Mouse (Mus musculus) heart, embryonic 13.5 days (tissue): ENCODE measurements around the gene Atg7. TPM values are rescaled to one million over a fixed set of nuclear protein-coding genes. Genes with fewer than 3 reads are reported as not detected.

Experiments
- ATAC-seq: fragments of 200-750 bp; cut with Nextera tagmentation; 2 replicates; pipeline ENCODE4 v1.8.0; 2017; ENCODE audit warnings: moderate TSS enrichment; ENCODE audit not compliant: insufficient number of reproducible peaks, low FRiP score, low TSS enrichment; ENCODE audit errors: extremely low read depth
- H3K27ac ChIP-seq: fragments of 300-500 bp; sonication (generic); replicated peaks from 2 replicates; pipeline ENCODE4 v1.5.1; 2015; ENCODE audit warnings: moderate library complexity, mild to moderate bottlenecking, inconsistent platforms
- H3K27me3 ChIP-seq: fragments of 300-500 bp; sonication (generic); replicated peaks from 2 replicates; pipeline ENCODE4 v1.6.1; 2015; ENCODE audit warnings: mild to moderate bottlenecking, inconsistent platforms
- H3K36me3 ChIP-seq: fragments of 300-500 bp; sonication (generic); 2 replicates; pipeline ENCODE4 v1.6.1; 2015; ENCODE audit warnings: mild to moderate bottlenecking, inconsistent platforms
- H3K4me1 ChIP-seq: fragments of 300-500 bp; sonication (generic); 2 replicates; pipeline ENCODE4 v1.6.1; 2015; ENCODE audit warnings: inconsistent platforms
- H3K4me2 ChIP-seq: fragments of 300-500 bp; sonication (generic); 2 replicates; pipeline ENCODE4 v1.6.1; 2015; ENCODE audit warnings: inconsistent platforms, mild to moderate bottlenecking, moderate library complexity
- H3K4me3 ChIP-seq: fragments of 300-500 bp; sonication (generic); 2 replicates; pipeline ENCODE4 v1.5.1; 2015; ENCODE audit warnings: moderate library complexity, mild to moderate bottlenecking, inconsistent platforms
- H3K9ac ChIP-seq: fragments of 300-500 bp; sonication (generic); 2 replicates; pipeline ENCODE4 v1.6.1; 2015; ENCODE audit warnings: inconsistent platforms, mild to moderate bottlenecking, moderate library complexity
- H3K9me3 ChIP-seq: fragments of 300-500 bp; sonication (generic); 2 replicates; pipeline ENCODE4 v1.6.1; 2016; ENCODE audit warnings: inconsistent platforms
- WGBS: fragments of 180-500 bp; shearing (Covaris S2); methylation state at CpG from one replicate; pipeline ENCODE4 v1.1.7; 2015; ENCODE audit warnings: mixed read lengths; 5-methylcytosine and 5-hydroxymethylcytosine counted together
- polyA plus RNA-seq: library from polyadenylated mRNA; unstranded; fragments of >200 nt; fragmentation: Nextera tagmentation; extraction: Ambion mirVana; gene quantifications from 2 replicates; pipeline ENCODE4 v1.2.1, GENCODE M21; 2015

Gene Atg7
- polyA plus RNA-seq, 1 experiment from 2014 or later = 17.5 TPM

DNA sequence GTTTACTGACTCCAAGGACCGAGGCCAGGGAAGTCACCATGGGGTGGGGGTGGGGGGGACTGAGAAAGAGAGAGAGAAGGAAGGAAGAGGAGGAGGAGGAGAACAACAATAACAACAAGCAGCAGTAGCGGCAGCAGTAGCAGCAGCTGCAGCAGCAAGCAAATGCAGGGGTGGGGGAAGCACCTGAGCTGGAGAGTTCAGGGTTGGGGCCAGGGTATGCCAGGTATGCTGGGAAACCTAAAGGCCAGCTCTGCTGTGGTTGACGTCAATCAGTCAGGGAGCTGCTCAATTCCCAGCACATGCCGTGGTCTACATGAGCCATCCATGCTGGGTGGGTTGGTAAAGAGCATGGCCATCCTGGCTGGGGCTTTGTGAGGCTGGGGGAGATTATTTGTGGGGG is 145.8 kb downstream of the Atg7 start:
- Histone ChIP-seq H3K4me2 (no peak overlapping the region), H3K36me3 (no peaks in the 10 kb centered on the region), H3K9ac (no peak overlapping the region), H3K27me3 (no peaks in the 10 kb centered on the region), H3K27ac (no peak overlapping the region), H3K4me1 (peaks cover 9% of the 10 kb centered on the region), H3K4me3 (no peak overlapping the region), H3K9me3 (no peaks in the 10 kb centered on the region)
- ATAC-seq = no peak
- WGBS = 74% methylated on average over 4 of the region's 4 CpGs

GRCm38 (mm10) chr6:114790084-114790483 is 147.2 kb downstream of the Atg7 start:
- Histone ChIP-seq H3K9me3 (no peaks in the 10 kb centered on the region), H3K27ac (no peak overlapping the region), H3K36me3 (no peaks in the 10 kb centered on the region), H3K4me1 (peaks cover 9% of the 10 kb centered on the region), H3K9ac (no peak overlapping the region), H3K4me2 (no peak overlapping the region), H3K27me3 (no peaks in the 10 kb centered on the region), H3K4me3 (no peak overlapping the region)
- WGBS = 83% methylated on average over 2 of the region's 2 CpGs
- no peak for ATAC-seq

DNA sequence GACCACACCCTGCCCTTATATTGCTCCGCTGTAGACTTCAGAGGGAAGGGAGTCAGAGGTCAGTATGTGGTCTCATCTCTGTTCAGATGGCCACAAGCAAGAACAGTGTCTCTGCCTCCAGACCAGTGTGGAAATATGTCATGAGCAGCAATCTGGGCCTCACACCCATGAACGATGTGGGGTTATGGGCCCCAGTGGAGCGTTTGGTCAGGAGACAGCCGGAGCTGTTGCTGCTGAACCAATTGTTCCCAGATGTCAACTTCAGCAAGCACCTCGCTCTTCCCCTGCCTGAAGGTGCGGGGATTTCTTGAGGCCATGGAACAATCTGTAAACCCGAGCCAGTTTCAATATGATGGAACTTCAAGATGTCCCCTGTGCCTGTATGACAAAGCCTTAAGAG is 148.0 kb downstream of the Atg7 start:
- Histone ChIP-seq H3K4me3 (no peak overlapping the region), H3K4me1 (peaks cover 9% of the 10 kb centered on the region), H3K4me2 (no peak overlapping the region), H3K9me3 (no peaks in the 10 kb centered on the region), H3K27me3 (no peaks in the 10 kb centered on the region), H3K27ac (no peak overlapping the region), H3K9ac (no peak overlapping the region), H3K36me3 (no peaks in the 10 kb centered on the region)
- ATAC-seq = no peak
- 78% methylated on average over 7 of the region's 7 CpGs for WGBS

GRCm38 (mm10) chr6:114791846-114792245 is 148.9 kb downstream of the Atg7 start:
- Histone ChIP-seq H3K36me3 (no peaks in the 10 kb centered on the region), H3K9me3 (no peaks in the 10 kb centered on the region), H3K4me1 (peaks cover 9% of the 10 kb centered on the region), H3K4me3 (no peak overlapping the region), H3K4me2 (no peak overlapping the region), H3K9ac (no peak overlapping the region), H3K27me3 (no peaks in the 10 kb centered on the region), H3K27ac (no peak overlapping the region)
- ATAC-seq = no peak
- 73% methylated on average over 4 of the region's 4 CpGs for WGBS

GRCm38 (mm10) chr6:114794706-114795105 is 151.8 kb downstream of the Atg7 start:
- Histone ChIP-seq H3K9me3 (no peaks in the 10 kb centered on the region), H3K36me3 (no peaks in the 10 kb centered on the region), H3K27me3 (no peaks in the 10 kb centered on the region), H3K27ac (no peak overlapping the region), H3K4me1 (peaks cover 19% of the 10 kb centered on the region), H3K9ac (no peak overlapping the region), H3K4me3 (no peak overlapping the region), H3K4me2 (no peak overlapping the region)
- WGBS = 92% methylated on average over 9 of the region's 9 CpGs
- no peak for ATAC-seq

- no peak overlapping the region for H3K9ac ChIP-seq
- no peak overlapping the region for H3K4me2 ChIP-seq
- H3K36me3 ChIP-seq = no peaks in the 10 kb centered on the region
- WGBS = 75% methylated on average over 7 of the region's 7 CpGs
- no peaks in the 10 kb centered on the region for H3K9me3 ChIP-seq
- no peak overlapping the region for H3K27ac ChIP-seq
- no peak for ATAC-seq
- H3K4me1 ChIP-seq = peaks cover 31% of the 10 kb centered on the region
- H3K27me3 ChIP-seq = no peaks in the 10 kb centered on the region
- no peak overlapping the region for H3K4me3 ChIP-seq
These were observed 152.9 kb downstream of the Atg7 start for GRCm38 (mm10) chr6:114795706-114796325.

DNA sequence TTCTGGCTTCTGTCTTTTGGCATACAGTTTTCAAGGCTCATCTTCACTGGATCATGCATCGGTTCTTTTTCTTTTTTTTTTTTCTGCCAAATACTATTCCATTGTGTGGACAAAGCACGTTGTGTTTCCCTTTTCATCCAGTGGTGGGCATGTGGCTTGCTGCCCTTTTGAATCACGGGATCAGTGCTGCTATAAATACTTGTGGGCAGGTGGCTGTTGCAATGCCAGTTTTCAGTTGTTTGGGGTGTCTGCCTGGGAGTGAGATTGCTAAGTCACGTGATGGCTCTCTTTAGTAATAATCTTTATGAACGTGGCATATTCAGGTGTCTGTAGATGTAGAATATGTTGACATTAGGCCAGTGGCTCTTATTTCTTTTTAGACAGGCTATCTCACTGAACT is 155.0 kb downstream of the Atg7 start:
- ATAC-seq = no peak
- H3K4me3 ChIP-seq = no peak overlapping the region
- H3K9me3 ChIP-seq = no peaks in the 10 kb centered on the region
- H3K4me1 ChIP-seq = peaks cover 40% of the 10 kb centered on the region
- no peaks in the 10 kb centered on the region for H3K27me3 ChIP-seq
- no peak overlapping the region for H3K4me2 ChIP-seq
- WGBS = 65% methylated on average over 5 of the region's 5 CpGs
- no peak overlapping the region for H3K27ac ChIP-seq
- H3K36me3 ChIP-seq = no peaks in the 10 kb centered on the region
- no peak overlapping the region for H3K9ac ChIP-seq

DNA sequence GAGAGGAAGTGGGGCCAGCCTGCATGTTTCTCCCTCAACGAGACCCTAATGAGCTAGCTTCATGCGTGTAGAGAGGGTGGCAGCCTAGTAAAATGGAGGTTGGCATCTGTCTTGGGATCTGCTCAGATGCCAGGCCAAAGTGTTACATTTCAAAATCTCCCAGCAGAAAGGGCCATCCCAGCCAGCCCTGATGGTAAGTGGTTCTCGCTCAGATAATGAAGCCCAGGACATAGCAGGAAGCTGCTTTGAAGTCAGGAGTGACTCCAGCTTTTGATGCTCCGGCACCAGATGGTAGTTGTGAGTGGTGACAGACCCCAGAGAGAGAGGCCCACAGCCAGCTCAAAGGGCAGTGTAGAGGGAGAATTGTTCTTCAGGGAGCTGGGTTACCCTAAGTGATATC is 155.8 kb downstream of the Atg7 start:
- ATAC-seq = no peak
- no peaks in the 10 kb centered on the region for H3K27me3 ChIP-seq
- no peaks in the 10 kb centered on the region for H3K36me3 ChIP-seq
- 32% methylated on average over 4 of the region's 4 CpGs for WGBS
- no peak overlapping the region for H3K4me3 ChIP-seq
- H3K9ac ChIP-seq = no peak overlapping the region
- no peak overlapping the region for H3K4me2 ChIP-seq
- no peak overlapping the region for H3K27ac ChIP-seq
- peaks cover 40% of the 10 kb centered on the region for H3K4me1 ChIP-seq
- H3K9me3 ChIP-seq = no peaks in the 10 kb centered on the region

DNA sequence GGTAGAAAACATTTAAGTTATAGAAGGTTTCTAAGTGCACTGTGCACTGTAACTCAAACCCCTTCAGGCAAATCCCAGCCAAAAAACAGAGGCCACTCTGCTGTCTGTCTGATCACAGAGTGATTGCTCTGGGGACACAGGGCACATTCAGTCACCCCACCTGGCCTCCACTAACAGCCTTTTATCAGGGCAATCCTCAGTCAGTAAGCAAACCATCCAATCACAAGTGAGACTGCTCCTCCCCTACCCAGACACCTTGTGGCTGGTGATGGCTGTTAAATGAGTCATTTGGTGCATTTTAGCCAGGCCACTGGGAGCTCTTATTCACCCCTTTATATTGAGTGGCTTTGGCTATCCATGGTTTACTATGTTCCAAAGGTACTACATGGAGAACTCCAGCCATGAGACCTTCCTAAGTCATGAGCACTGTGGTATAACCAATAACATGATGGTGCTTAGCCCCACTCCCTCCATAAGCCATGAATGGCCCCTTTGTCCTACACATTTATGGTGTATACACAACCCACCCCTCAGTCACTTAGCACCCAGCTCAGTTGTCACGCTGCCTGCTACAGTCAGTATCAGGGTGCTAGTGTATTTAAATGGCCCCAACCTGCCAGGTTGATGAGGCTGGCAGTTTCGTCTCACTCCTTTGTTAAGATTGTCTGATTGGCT is 157.5 kb downstream of the Atg7 start:
- no peak overlapping the region for H3K9ac ChIP-seq

DNA sequence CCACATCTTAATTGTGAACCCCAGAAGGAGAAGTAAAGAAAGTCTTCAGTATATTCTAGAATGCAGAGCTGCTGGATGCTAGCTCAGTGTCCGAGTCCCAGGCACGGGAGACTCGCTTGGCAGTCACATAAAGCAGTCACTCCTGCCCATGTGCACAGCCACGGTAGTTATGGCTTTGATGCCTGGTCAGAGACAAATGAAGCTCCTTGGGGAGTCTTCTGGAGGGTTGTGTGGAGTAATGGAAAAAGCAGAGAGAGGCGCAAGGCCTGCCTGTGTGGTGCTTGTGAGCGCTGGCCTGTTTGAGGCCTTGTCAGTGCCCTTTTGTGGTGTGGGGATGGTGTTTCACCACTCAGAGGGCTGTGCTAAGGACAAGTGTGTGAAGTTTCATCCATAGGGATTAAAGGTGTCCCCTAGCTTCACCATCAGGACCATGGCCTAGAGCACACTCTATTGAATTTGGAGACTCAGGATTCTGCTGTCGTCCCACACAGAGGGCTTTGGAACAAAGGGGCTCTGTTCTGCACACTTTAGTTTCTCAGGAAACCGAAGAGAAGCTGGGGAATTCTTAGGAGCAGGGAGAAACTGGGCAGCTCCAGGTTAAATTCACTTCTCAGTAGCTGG is 161.1 kb downstream of the Atg7 start:
- H3K9me3 ChIP-seq = no peaks in the 10 kb centered on the region
- 76% methylated on average over 8 of the region's 8 CpGs for WGBS
- no peak overlapping the region for H3K4me2 ChIP-seq
- peaks cover 31% of the 10 kb centered on the region for H3K4me1 ChIP-seq
- no peak for ATAC-seq
- H3K4me3 ChIP-seq = no peak overlapping the region
- no peak overlapping the region for H3K9ac ChIP-seq
- 0 out of 2 replicates have a peak, but pooled peaks cover 6% of the 10 kb centered on the region for H3K27me3 ChIP-seq
- no peaks in the 10 kb centered on the region for H3K36me3 ChIP-seq
- H3K27ac ChIP-seq = no peak overlapping the region

More for the DNA sequence above, 157.5 kb downstream of the Atg7 start:
- 0 out of 2 replicates have a peak, but pooled peaks cover 6% of the 10 kb centered on the region for H3K27me3 ChIP-seq
- no peaks in the 10 kb centered on the region for H3K36me3 ChIP-seq
- H3K4me2 ChIP-seq = no peak overlapping the region
- no peak for ATAC-seq
- peaks cover 40% of the 10 kb centered on the region for H3K4me1 ChIP-seq
- no peaks in the 10 kb centered on the region for H3K9me3 ChIP-seq
- 27% methylated on average over 2 of the region's 2 CpGs for whole genome bisulfite sequencing
- H3K27ac ChIP-seq = no peak overlapping the region
- H3K4me3 ChIP-seq = no peak overlapping the region

GRCm38 (mm10) chr6:114804866-114805265 is 162.0 kb downstream of the Atg7 start:
- ATAC-seq = no peak
- peaks cover 32% of the 10 kb centered on the region for H3K4me1 ChIP-seq
- H3K9me3 ChIP-seq = no peaks in the 10 kb centered on the region
- no peak overlapping the region for H3K9ac ChIP-seq
- no peak overlapping the region for H3K4me3 ChIP-seq
- no peaks in the 10 kb centered on the region for H3K36me3 ChIP-seq
- no peak overlapping the region for H3K4me2 ChIP-seq
- H3K27ac ChIP-seq = no peak overlapping the region
- WGBS = 74% methylated on average over 1 of the region's 1 CpGs
- H3K27me3 ChIP-seq = 0 out of 2 replicates have a peak, but pooled peaks cover 6% of the 10 kb centered on the region
